Mouse (Mus musculus) bone marrow, adult 2 months (tissue): ENCODE measurements around the gene Ap3m1.

Source experiments
- CTCF ChIP-seq: fragments of 200-500 bp; IDR thresholded peaks from 2 replicates; pipeline ENCODE4 v1.5.1; 2011; ENCODE audit warnings: low read length, control low read depth; ENCODE audit not compliant: control insufficient read depth, insufficient read depth
- POLR2A ChIP-seq: fragments of 200-500 bp; IDR thresholded peaks from 2 replicates; pipeline ENCODE4 v1.6.1; 2011; ENCODE audit warnings: low read depth, mild to moderate bottlenecking, control low read depth, low read length, borderline replicate concordance; ENCODE audit not compliant: control insufficient read depth

DNA sequence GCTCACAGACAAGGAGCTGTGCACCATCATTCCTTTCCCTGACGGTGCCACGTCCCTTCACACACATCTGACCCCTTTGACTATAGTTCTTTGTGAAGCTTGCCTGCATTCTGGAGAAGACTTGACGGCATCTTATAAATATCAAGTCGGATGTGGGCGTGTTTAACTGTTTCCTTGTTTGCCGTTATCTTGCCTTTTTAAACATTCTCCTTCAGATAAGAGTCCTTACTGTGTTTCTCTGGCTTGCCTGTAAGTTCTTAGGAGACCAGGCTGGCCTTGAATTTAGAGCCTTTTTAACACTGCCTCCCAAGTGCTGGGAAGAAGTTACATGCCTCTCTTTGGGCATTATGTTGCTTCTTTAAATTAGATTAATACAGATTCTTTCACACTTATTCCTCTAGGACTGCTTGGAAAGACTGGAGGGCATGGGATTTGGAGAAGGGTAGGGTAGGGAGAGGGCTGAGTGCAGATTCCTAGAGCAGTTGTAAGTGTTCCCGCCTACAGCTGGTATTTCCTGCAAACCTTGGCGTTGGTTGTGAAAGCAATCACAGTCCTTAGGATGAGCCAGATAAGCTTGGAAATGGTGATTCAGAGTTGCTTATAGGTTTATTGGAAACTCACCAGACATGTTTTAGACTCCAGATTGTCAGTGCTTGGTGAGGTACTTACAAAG lies 13.3 kb upstream of the Ap3m1 start:
- TF ChIP-seq POLR2A (no peak), CTCF (no peak)
